Comparison of ENCODE assay signal across 7 mouse cellular contexts in the genomic region with DNA sequence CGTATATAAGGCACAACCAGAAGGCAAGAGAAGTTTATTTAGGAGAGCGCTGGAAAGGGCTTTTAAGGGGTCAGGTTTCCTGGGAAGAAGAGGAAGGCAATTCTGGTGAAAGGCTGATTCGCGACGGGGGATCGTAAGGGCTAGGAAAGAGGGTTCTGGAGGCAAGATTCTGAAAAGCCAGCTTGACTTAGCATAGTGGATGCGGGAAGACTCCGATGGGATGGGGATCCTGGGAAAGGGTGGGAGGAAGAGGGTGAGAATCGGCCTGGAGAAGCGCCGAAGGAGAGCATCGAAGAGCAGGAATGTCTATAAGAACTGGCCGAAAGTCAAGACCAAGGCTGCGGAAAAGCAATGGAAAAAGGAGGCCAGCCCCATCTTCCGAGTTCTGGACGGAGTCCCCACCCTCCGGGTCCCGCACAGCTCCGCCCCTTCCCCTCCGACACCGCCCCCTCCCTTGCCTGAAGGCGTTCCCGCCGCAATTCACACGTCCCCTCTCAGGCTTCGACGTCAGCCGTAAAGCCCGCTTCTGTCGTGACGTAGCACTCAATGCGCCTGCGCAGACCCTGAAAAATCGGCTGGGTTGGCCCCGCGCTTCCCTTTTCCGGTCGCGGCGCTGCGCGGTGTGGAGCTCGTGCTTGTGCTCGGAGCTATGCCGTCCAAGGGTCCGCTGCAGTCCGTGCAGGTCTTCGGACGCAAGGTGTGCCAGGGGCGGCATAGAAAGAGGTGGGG. TPM values are rescaled to one million over a fixed set of nuclear protein-coding genes. Genes with fewer than 3 reads are reported as not detected.
A peak's percentile ranks its signal among the peaks of the same experiment; 100 is the strongest.
DNase-seq lines count a peak whose midpoint lies in the region; ATAC-seq and TF ChIP-seq lines count a peak whose summit lies in the region.

Rps16 (plus strand) TSS at position 498 of the 729 bp plus-strand sequence.

- no peaks in the 10 kb centered on the region for H3K27me3 ChIP-seq in intestine, postnatal 0 days (replicated peaks; ENCODE audit: control insufficient read depth, insufficient read depth, low read length)
- no peaks in the 10 kb centered on the region for H3K27me3 ChIP-seq in midbrain, embryonic 12.5 days
- H3K27me3 ChIP-seq in small intestine, adult 2 months (ENCODE audit: control insufficient read depth, insufficient read depth, low read length): no peaks in the 10 kb centered on the region

- ATAC-seq in intestine, postnatal 0 days: peak; percentile 88
- peak; percentile 93 for ATAC-seq in midbrain, embryonic 12.5 days (ENCODE audit: low FRiP score, low read depth)

- peak within 1 kb of the TSS; percentile 77 for H3K4me2 ChIP-seq in intestine, postnatal 0 days (replicated peaks; ENCODE audit: low read depth)
- peak within 1 kb of the TSS; percentile 95 for H3K4me2 ChIP-seq in midbrain, embryonic 12.5 days (replicated peaks)

- peaks cover 26% of the 10 kb centered on the region for H3K36me3 ChIP-seq in intestine, postnatal 0 days (ENCODE audit: control insufficient read depth, insufficient read depth)
- H3K36me3 ChIP-seq in midbrain, embryonic 12.5 days: peaks cover 27% of the 10 kb centered on the region
- peaks cover 17% of the 10 kb centered on the region for H3K36me3 ChIP-seq in small intestine, adult 2 months (ENCODE audit: control insufficient read depth, insufficient read depth, low read length)

- 1% methylated on average over 49 of the region's 50 CpGs for WGBS in intestine, postnatal 0 days
- 1% methylated on average over 50 of the region's 50 CpGs for WGBS in midbrain, embryonic 12.5 days
- 1% methylated on average over 50 of the region's 50 CpGs for WGBS in small intestine, adult 2 months

- peak; percentile 97 for DNase-seq in adrenal gland, adult 8-10 months
- DNase-seq in embryo, embryonic 9.5 days (ENCODE audit: extremely low spot score): peak; percentile 98
- DNase-seq in gonadal fat pad, adult 2 months (ENCODE audit: low read depth): no peak
- DNase-seq in left cerebral cortex, postnatal 4 days: peak; percentile 99

- TF ChIP-seq CTCF in intestine, postnatal 0 days (IDR thresholded peaks at IDR 0.05; ENCODE audit: low read depth): no peak; the same call in 1 of the 2 replicates
- TF ChIP-seq CTCF in small intestine, adult 2 months (IDR thresholded peaks at IDR 0.05; ENCODE audit: extremely low read depth, insufficient read length, insufficient replicate concordance, low read depth, low read length): no peak

- intact Hi-C loops in left cerebral cortex, postnatal 4 days (cut with DNase I): no loop called here

- peak within 1 kb of the TSS; percentile 93 for H3K9ac ChIP-seq in intestine, postnatal 0 days (ENCODE audit: low read depth, low read length)
- H3K9ac ChIP-seq in midbrain, embryonic 12.5 days (replicated peaks): peak within 1 kb of the TSS; percentile 96

- H3K9me3 ChIP-seq in intestine, postnatal 0 days (ENCODE audit: control insufficient read depth): no peaks in the 10 kb centered on the region
- H3K9me3 ChIP-seq in midbrain, embryonic 12.5 days: no peaks in the 10 kb centered on the region

- peak within 1 kb of the TSS; percentile 85 for H3K27ac ChIP-seq in intestine, postnatal 0 days (ENCODE audit: low read depth, low read length)
- H3K27ac ChIP-seq in midbrain, embryonic 12.5 days (replicated peaks): peak within 1 kb of the TSS; percentile 81
- H3K27ac ChIP-seq in small intestine, adult 2 months (ENCODE audit: insufficient read depth, low read depth, low read length): peak within 1 kb of the TSS; percentile 83

- no peak; the same call in 1 of the 2 replicates for TF ChIP-seq POLR2A in small intestine, adult 2 months (IDR thresholded peaks at IDR 0.05; ENCODE audit: low read depth, low read length)

- H3K4me3 ChIP-seq in intestine, postnatal 0 days (ENCODE audit: low read depth, low read length): peak within 1 kb of the TSS; percentile 87
- peak within 1 kb of the TSS; percentile 91 for H3K4me3 ChIP-seq in midbrain, embryonic 12.5 days
- peak within 1 kb of the TSS; percentile 96 for H3K4me3 ChIP-seq in small intestine, adult 2 months (ENCODE audit: low read depth, low read length)

- no peaks in the 10 kb centered on the region; the same call in 1 of the 2 replicates for H3K4me1 ChIP-seq in intestine, postnatal 0 days (replicated peaks; ENCODE audit: control insufficient read depth, insufficient read depth, low read length)
- peaks cover 19% of the 10 kb centered on the region for H3K4me1 ChIP-seq in midbrain, embryonic 12.5 days
- H3K4me1 ChIP-seq in small intestine, adult 2 months (ENCODE audit: control insufficient read depth, insufficient read depth, insufficient read length, low read length): peaks cover 7% of the 10 kb centered on the region; the same call in 1 of the 2 replicates

RNA-seq across cellular contexts. Expression of gene Rps16, which starts in this region (rescaled TPM):
- total RNA-seq in adrenal gland, adult 8-10 months (2022): 1,000 to 10,000 TPM in 3 of 4 experiments, 100 to 1,000 TPM in 1; 948 to 1,196 (median 1,106) TPM
- 901 and 971 TPM in 2 replicates for polyA plus RNA-seq in gonadal fat pad, adult 2 months (2012; rRNA removed)
- 695 and 702 TPM in 2 replicates for polyA plus RNA-seq in intestine, postnatal 0 days (2015; fragmentation: Nextera tagmentation; extraction: Ambion mirVana)
- total RNA-seq in left cerebral cortex, postnatal 4 days (2021): 100 to 1,000 TPM; 913 to 959 TPM
- polyA plus RNA-seq in midbrain, embryonic 12.5 days (2016; fragmentation: Nextera tagmentation; extraction: Ambion mirVana): 544 and 582 TPM in 2 replicates
- 877 and 996 TPM in 2 replicates for polyA plus RNA-seq in small intestine, adult 2 months (2012; rRNA removed)
